Mouse (Mus musculus): ENCODE results near the gene Bcl2l11.

DNA sequence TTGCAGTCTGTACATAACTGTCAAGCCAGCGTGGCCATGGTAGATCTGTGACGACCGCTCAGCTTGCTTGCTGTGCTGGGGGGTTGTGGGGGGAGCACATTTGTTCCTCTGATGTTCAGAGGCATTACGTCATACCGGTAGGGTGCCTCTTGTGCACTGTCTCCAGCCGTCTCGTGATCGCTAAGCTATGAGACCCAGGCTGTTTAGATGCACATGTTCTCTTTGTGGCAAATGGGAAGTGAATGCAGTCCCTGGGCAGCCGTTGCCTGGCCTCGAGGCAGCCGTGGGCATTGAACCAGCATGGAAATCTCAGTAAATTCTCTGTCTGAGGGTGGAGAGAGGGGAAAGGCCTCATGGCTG, 27.7 kb downstream of the Bcl2l11 start:
- no peak for TF ChIP-seq CTCF (IDR thresholded peaks at IDR 0.05; ENCODE audit: control insufficient read depth, insufficient read depth, insufficient read length)
- TF ChIP-seq MAX (IDR thresholded peaks at IDR 0.05) = no peak
- no peak for TF ChIP-seq MYOG (IDR thresholded peaks at IDR 0.05; ENCODE audit: control insufficient read depth, extremely low read depth, insufficient read length)
- TF ChIP-seq USF1 (IDR thresholded peaks at IDR 0.05; ENCODE audit: low read depth) = no peak
- TF ChIP-seq MYOD1 (IDR thresholded peaks at IDR 0.05; ENCODE audit: control insufficient read depth, insufficient read length, low read depth) = no peak
